Mouse (Mus musculus) mesoderm, embryonic 11.5 days (tissue): ENCODE measurements at regions not wholly inside any gene's neighbourhood (a gene's known extent, or its start where the extent isn't known, plus 50 kb on each side); places are given as distances from the start of the nearest gene placed in this dataset.

Experiments
- DNase-seq: peaks from one replicate; pipeline ENCODE4 v3.0.0-alpha.2; 2012; ENCODE audit warnings: low read depth, low spot score

DNA sequence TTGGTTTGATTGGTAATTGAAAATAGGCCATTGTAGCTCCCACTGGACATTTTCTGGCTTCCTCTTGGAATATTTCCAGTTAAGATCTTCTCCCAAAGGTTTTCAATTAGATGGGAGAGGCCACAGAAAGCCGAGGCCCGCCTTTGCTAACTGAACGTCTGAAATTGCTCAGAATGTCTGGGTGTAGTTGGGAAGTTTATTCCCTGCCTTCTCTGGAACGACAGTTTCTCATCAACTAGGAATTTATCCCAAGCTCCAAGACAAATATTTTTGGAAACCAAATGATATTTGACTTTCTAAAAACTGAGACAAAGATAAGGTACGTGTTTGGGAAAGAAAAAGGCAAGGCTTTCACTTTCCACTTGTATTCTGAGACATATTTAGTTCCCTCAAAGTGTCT lies 414.4 kb downstream of the Ttll7 start:
- no peak for DNase-seq

DNA sequence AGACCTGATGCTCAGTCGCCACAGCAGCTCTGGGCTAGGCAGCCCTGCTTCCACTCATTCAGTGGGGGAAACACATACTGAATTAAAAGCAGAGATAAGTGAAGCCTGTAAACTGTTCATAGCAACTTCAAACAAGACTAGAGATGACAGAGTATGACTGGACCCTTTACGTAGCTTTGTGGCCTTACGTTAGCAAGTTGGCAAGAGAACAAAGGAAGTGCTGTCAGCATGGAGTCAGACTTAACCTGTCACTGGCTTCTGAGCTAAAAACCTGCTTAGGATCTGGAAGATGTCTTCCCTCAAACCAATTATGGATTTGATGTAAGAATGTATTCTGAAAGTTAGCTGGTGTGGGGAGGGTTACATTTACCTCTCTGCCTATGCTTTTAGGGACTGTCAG lies 421.3 kb downstream of the Ttll7 start:
- DNase-seq, result no peak

DNA sequence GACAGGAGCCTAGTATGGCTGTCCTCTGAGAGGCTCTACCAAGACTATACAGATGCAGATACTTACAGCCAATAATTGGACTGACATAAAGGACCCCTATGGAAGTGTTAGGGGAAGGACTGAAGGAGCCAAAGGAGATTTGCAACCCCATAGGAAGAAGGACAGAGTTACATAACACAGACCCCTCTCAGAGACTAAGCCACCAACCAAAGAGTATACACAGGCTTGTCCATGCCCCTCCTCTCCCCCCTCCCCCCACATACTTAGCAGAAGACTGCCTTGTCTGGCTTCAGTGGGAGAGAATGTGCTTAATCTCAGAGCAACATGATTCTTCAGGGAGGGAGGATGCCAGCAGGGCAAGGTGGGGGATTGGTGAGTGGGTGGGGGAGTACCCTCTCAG lies 426.4 kb downstream of the Ttll7 start:
- no peak for DNase-seq

DNA sequence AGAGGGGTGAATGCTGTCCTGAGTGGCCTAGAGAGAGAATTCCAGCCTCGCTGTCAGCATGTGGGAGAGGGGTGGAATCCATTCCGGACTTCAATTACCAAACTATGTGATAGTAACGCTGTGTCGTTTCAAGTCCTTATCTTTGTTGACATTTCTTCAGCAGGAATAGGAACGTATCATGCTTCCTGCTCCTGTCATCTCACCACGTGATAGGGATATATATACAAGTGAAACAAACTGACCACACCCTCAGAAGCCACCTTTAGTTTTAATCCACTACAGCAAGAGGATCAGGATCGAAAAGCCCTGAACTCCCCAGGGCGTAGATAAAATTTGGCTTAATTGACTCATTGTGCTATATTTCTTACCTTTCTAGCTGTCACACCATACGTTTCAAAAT lies 431.6 kb downstream of the Ttll7 start:
- DNase-seq, result no peak

DNA sequence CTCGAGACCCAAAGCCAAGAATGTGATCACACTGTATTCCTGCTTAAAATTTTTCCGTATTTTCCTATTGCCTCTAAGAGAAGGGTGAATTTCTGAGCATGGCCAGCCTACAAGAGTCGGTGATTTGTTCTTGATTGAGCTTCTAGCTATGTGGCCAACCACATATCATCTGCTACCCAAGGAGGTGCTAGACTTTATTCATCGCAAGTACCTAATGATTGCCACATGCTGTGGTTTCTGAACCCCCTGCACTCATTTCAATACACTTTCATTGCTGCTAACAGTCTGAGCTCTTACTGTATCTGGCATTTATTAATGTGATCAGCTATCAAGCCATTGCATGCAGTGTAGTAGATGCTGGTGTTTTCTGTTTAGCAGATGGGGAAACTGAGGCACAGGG lies 432.2 kb downstream of the Ttll7 start:
- DNase-seq, result no peak

DNA sequence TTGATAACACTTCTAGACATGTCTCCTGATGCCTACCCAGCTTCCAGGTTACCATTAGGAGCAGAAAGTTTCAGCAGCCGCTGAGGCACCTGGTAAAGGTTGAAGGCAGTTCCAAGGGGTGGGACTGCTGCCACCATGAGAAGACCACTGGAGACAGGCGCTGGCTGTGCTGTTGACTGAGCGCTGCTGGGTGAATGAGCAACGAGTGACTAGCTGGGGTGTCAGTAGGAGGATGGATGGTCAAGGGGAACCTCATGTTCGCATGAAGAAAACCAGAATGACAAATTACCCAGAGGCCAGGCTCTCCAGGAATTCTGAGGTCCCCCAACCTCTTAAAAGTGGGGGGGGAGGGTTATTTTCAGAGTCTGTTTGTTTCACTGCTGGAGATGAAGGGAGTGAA lies 433.3 kb downstream of the Ttll7 start:
- peak; percentile 16 for DNase-seq

DNA sequence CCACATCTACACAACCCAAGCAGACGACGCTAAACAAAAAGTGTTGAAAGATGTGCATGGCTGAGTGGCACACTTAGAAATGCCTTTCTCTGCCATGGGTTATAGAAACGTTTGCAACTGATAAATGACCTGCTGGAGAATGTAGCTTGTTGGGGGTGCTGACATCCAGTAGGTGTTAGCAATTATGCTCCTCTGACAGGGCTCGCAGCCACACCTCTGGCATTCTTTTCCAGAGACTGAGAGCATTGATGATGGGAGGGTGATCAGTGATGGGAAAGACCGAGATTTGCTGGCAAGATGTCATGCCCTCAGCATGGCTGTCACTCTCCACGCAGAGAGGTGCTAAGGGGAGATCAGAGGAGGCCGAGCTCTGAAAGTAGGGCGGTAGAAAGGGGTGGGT lies 435.3 kb downstream of the Ttll7 start:
- DNase-seq, result no peak

DNA sequence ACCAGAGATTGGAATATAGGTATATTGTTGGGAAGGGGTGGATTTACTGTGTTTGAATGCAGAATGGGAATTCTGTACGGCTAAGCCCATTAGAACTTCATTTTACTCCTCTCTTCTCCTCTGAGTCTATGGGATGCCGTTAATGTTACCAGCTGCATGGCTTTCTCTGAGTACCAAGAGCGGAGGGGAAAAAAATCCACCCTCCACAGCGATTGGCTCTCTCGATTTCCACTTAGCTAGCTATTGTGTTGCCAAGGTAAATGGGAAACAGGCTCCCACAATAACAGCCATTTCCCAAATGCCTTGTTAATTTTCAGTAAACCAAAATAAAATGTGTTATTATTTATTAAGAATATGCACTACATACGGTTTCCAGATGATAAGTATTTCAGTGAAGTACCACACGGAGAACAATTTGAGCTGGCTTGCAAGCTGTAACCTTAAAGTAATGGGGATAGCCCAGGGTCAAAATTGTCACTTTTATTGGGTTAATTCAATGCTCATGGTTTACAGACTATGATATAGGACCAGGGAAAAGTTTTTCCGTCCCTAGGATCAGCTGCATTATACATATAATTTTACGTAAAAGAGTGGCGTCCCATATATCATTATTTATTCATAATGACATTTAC lies 439.6 kb downstream of the Ttll7 start:
- DNase-seq, result no peak

DNA sequence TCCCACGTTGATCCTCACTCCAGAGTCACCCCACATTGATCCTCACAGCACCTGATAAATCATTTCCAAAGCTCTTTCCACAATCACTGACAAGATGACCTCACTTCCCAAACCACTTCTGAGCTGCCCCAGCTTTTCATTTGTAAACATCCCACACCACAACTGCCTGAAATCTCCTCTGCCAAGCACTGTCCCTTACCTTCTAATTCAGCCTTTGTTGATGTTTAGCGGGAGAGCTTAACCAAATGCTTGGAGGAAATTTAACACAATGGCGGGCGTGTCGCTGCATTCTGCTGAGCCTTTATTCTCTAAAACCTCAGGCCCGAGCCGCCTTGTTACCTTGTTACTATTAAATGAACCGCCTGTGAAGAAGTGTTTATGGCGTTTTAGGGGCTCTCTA lies 445.9 kb downstream of the Ttll7 start:
- DNase-seq, result no peak

DNA sequence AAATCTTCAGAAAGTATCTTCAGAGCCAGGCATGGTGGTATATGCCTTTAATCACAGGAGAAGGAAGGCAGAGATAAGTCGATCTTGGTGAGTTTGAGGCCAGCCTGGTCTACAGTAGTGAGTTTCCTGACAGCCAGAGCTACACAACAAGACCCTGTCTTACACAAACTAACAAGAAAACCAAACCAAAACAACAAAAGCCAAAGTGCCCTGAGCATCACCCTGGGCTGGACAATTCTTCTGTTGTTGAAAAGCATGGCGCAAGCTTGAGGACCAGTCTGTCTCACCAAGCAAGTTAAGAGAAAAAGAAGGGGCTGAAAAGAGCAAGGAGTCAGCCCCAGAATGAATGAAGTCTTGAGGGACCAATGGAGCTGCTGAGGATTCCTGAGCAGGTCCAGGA lies 473.4 kb downstream of the Ttll7 start:
- no peak for DNase-seq

DNA sequence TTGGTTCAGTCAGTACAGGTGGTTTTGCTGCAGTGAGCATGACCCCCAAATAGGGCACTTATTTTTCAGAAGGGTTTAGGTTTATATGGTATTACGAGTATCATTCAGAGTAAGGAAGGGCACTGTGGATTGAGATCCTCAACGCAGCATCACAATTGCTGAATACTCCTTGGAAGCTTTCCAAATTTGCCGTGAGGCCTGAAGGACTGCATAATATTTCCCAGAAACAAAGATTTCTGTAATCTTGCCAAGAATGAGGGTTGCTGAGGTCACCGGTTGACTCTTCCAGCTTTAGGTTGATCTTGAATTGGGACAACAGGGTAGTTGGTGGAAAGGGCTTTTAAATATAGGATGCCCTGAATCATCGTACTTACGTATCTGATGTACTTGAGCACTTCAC lies 482.1 kb downstream of the Ttll7 start:
- DNase-seq, result no peak

DNA sequence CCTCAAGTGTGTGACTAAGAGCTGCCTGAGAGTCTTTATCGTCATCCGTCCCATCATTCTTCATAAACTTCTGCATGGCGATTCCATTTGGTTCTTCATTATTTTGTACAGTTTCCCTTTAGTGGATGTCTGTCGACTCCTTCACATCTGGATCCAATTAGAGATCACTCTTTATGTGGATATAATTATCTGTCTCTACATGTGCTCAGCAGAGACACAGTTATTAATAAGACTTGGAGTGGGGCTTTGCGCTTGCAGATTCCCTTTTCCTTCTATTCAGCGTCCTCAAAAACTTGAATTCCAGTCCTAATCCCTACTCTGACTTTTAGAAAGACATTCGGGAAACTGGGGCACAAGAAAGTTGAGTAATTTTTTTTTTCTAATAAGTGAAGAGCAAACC lies 483.1 kb downstream of the Ttll7 start:
- DNase-seq, result peak; percentile 41

DNA sequence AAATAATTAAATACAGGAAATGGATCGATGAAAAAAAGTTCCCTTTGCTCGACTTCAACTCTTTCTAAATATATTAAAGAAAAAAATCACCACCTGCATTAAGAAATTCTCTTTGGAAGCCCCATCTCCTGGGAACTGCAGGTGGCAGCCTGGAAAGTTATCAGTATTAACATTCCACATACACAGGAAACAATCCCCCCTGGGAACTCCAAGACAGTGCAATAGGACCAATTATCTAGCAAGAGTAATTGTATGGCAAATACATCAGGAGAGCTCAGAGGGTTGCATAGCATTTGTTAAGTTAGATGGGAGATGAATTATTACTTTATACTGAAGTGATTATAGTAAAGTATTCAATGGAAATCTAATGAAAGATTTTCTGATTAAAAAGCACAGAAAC lies 487.3 kb downstream of the Ttll7 start:
- no peak for DNase-seq

DNA sequence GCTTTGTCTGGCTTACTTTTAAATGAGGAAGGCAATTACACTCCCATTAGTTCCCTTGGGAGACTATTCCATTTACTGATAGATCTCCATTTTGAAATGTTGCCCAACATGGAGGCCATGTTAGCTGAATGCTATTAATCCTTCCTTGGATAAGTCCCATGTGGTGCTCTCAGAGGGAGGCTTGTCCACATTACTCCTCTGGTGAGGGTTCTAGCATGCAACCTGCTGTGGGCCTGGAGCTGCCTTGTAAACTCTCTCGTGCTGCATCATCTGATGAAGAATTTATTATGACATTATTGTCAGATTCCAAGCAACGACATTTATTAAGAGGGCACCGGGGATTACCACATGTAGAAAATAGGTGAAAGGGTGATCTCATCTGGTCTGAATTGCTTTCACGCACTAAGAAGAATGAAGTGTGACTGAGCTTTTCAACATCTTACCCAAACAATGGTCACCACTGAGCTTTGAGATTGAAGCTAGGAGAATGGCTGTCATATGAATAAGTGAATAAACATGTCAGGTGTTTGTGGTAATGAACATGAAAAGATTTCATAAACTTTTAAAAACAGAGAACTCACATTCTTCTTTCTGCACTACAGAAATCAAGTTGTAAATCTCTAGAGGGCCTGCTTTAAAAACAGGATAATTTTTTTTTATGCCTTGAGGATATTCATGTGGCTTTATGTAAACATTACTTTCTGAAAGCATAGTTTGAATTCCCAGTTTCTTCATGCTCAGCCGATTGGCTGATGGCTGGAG lies 495.3 kb downstream of the Ttll7 start:
- DNase-seq, result peak; percentile 39

DNA sequence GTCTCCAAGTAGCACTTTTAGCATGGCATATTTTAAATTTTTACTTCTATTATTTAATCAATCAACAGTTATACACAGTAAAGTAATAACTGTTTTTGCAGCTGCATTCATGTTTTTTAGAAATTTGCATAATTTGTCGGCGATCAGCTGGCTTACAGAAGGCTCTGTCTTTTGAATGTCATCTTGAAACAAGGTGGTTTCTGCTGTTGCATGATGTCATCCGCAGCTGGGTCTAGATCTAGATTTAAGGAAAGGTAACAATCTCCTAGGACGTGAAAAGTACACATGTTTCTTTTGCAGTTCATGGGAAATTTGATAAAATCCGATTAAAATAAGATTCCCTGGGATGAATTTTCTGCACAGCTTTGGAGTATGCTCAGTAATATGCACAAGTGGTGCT lies 534.9 kb downstream of the Ttll7 start:
- no peak for DNase-seq

DNA sequence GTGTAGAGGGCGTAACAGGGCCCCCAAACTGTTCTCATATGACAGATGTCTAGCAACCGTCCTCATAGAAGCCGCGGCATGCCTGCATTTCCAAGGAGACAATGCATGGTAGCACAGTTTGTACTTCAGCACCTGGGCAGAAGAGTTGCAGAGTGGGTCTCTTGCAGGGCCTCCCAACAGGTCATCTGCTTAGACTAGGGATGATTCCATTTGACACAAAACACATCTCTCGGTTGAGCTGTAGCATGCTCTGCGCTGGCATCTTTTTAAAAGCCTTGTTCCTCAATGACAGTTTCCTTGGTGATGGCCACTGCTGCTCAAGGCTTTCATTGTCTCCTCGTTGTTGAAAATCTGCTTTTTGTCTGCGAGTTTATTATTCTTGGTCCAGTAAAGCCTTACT lies 546.1 kb downstream of the Ttll7 start:
- DNase-seq, result no peak

DNA sequence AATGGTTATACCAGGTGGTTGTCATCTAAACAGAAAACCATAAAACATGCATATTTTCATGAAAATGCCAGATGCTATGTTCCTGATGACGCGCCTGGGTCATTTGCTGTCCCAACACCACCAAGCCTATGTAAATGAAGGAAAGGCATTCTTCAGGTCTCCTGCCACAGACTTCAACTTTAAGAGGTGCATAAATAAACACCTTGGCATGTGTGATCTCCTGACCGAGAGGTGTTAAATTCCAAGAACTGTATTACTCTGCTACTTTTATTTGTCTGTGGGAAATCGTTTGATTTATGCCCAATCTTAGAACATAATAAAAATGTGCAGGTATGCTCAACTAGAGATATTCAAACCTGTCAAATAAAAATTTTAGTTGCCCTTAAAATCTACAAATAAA lies 560.1 kb downstream of the Ttll7 start:
- DNase-seq, result no peak

DNA sequence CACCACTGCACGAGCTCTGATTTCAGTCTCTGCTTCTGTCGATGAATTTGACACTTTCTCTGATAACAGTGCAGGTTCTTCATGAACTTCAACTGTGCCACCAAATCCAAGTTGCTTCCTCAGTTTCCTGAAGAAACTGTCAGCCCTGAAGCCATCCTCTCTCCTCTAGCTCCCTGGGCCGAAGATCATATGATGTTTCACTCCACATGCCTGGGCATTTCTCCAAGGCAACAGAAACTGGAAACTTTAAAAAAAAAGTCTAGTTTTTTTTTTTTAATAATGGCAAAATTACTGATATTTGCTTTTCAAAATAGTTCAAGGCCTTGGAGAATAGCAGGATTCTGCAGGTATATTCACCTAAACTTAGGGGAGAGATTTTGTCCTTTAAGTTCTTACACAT lies 564.8 kb downstream of the Ttll7 start:
- no peak for DNase-seq

DNA sequence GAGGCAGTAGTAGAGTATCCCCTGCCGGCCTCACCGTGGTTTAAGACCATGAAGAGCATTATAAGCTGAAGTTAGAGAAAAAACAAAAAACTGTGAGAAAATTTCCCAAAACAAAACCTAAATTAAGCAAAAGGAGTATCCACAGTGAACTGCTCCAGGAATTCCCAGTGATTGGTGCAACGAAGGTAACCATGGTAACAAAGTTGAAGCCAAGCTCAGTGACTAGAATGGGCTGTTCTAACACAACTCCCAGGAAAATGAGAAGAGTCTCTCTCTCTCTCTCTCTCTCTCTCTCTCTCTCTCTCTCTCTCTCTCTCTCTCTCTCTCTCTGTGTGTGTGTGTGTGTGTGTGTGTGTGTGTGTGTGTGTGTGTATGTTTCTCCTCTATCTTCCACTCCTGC lies 567.0 kb downstream of the Ttll7 start:
- no peak for DNase-seq

DNA sequence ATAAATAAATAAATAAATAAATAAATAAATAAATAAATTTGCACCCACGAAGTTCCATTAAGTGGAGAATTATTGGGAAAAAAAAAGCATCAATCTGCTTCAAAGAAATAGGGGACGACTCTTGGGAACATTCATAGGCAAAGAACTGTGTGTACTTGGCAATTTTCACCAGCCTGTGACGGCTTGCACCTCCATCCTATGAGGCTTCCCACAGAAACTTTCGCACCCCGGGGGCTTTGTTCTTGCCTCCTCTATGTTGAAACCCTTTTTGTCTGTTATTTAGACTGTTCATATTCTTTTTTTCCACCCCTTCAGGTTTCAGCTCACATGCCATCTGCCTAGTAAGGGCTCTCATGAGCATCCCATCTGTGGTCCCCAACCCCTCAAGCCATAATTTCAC lies 570.0 kb downstream of the Ttll7 start:
- no peak for DNase-seq

DNA sequence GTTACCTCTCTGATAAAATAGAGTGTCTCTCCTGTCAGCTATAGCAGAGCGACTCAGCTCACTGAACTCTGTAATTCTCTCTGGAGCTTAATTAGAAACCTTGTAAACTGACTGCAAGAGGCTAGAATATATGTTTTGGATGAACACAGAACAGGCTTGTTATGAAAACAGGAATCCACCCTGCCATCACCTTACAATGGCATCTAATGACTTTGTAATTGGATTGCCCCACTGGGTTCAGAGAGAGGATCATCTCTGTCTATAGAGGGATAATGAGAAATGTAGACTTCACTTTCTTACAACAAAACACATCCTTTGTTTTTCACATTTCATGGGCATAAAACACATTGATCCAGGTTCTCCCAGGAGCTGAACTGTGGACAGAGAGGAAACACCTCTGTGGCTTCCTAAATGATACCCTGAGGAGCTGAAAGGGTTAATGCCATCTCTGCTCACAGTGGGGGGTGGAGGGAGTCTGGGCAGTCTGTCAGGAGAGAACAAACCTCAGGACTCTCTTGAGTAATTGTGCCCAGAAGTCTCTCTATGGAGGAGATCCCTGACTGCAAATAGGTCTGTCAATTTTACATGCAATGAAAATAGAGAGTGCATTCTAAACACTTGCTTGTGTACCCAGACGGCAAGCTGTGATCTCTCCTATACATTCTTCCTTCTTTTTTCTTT lies 571.9 kb downstream of the Ttll7 start:
- peak; percentile 37 for DNase-seq

DNA sequence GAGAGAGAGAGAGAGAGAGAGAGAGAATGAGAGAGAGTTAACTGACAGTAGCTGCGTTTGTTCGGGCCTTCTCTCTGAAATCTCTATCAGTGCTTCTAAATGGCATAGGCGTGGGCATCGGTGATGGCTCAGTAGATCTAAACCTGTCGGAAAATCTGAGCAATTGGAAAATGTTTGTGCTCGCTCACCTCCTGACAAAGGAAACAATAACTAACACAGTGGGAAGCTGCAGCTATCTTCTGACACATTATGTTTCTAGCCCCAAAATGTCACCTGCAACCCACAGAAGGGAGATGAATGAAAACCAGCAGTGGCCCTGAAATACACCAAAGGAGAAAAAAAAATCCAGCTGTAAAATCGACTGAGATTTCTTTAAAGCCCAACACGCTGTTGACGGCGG lies 576.7 kb downstream of the Ttll7 start:
- no peak for DNase-seq
